Mouse (Mus musculus): Measurements from ENCODE around the gene Adcy2. TPM values are rescaled to one million over a fixed set of nuclear protein-coding genes. Genes with fewer than 3 reads are reported as not detected.

Adcy2 gene
- polyA plus RNA-seq (2017; shearing (Covaris generic)), result not detected

GRCm38 (mm10) chr13:68998918-68999801, at the start of gene Adcy2:
TSS of gene Adcy2 (minus strand) at chr13:68999541.

GRCm38 (mm10) chr13:68597199-68597598, 402.1 kb downstream of the Adcy2 start, which contains the start of gene 1700001L19Rik:
TSS of gene 1700001L19Rik (plus strand) at chr13:68597421.

GRCm38 (mm10) chr13:68581747-68582516, 417.4 kb downstream of the Adcy2 start, which contains the start of the genes Mtrr and Fastkd3:
TSS of gene Mtrr (minus strand) at chr13:68582149.
TSS of gene Fastkd3 (plus strand) at chr13:68582234.

